Mouse (Mus musculus) ES-E14 (cell line): ENCODE measurements around the gene Nfasc. TPM values are rescaled to one million over a fixed set of nuclear protein-coding genes. Genes with fewer than 3 reads are reported as not detected.
A peak's percentile ranks its signal among the peaks of the same experiment; 100 is the strongest.

Experiments
- DNase-seq: peaks from one replicate; pipeline ENCODE4 v3.0.0-alpha.2; 2013; ENCODE audit warnings: low read depth, low spot score
- H3K27ac ChIP-seq: 2 replicates; pipeline ENCODE4 v1.5.1; 2012; ENCODE audit warnings: low read depth, mild to moderate bottlenecking, low read length, moderate library complexity, mixed read lengths; ENCODE audit not compliant: poor library complexity, insufficient read depth, severe bottlenecking
- H3K36me3 ChIP-seq: 2 replicates; pipeline ENCODE4 v1.6.1; 2012; ENCODE audit warnings: mild to moderate bottlenecking, low read length, moderate library complexity, mixed read lengths; ENCODE audit not compliant: control insufficient read depth, poor library complexity, insufficient read depth, severe bottlenecking
- H3K4me1 ChIP-seq, 2 experiments: fragments of 150-350 bp in 1 of 2; sonication (generic) in 1 of 2; 2 replicates each; pipeline ENCODE4 v1.6.1; 2012; ENCODE audit warnings: low read length in 2 of 2, mild to moderate bottlenecking in 1 of 2, mixed read lengths in 1 of 2; ENCODE audit not compliant: control insufficient read depth in 2 of 2, insufficient read depth in 2 of 2, poor library complexity in 1 of 2
- H3K4me3 ChIP-seq, 2 experiments: fragments of 150-350 bp in 1 of 2; sonication (generic) in 1 of 2; 2 replicates each; pipeline ENCODE4 v1.5.1; 2012; ENCODE audit warnings: low read length in 2 of 2, low read depth in 1 of 2, mild to moderate bottlenecking in 1 of 2, mixed read lengths in 1 of 2; ENCODE audit not compliant: insufficient read depth in 1 of 2, poor library complexity in 1 of 2, severe bottlenecking in 1 of 2
- H3K9ac ChIP-seq: 2 replicates; pipeline ENCODE4 v1.6.1; 2012; ENCODE audit warnings: low read depth, mild to moderate bottlenecking, low read length, mixed read lengths; ENCODE audit not compliant: poor library complexity, insufficient read depth, severe bottlenecking
- H3K9me3 ChIP-seq: fragments of 150-350 bp; sonication (generic); 2 replicates; pipeline ENCODE4 v1.6.1; 2012; ENCODE audit warnings: low read depth, mild to moderate bottlenecking, low read length; ENCODE audit not compliant: control insufficient read depth, insufficient read depth
- CHD2 ChIP-seq: IDR thresholded peaks from 2 replicates; pipeline ENCODE4 v1.6.1; 2014; ENCODE audit warnings: mild to moderate bottlenecking, low read depth, low read length, inconsistent platforms
- HCFC1 ChIP-seq: IDR thresholded peaks from 2 replicates; pipeline ENCODE4 v1.6.1; 2012; ENCODE audit warnings: low read length, inconsistent platforms, borderline replicate concordance; ENCODE audit not compliant: insufficient read depth
- MAFK ChIP-seq: IDR thresholded peaks from 2 replicates; pipeline ENCODE4 v1.6.1; 2014; ENCODE audit warnings: mild to moderate bottlenecking, low read depth, low read length, inconsistent platforms; ENCODE audit not compliant: insufficient read depth
- ZC3H11A ChIP-seq: IDR thresholded peaks from 2 replicates; pipeline ENCODE4 v1.6.1; 2012; ENCODE audit warnings: low read depth, mild to moderate bottlenecking, inconsistent platforms, low read length, borderline replicate concordance
- ZNF384 ChIP-seq: IDR thresholded peaks from 2 replicates; pipeline ENCODE4 v1.6.1; 2012; ENCODE audit warnings: low read depth, low read length, inconsistent platforms
- in situ Hi-C, 2 experiments: fragments of 600-800 bp; cut with MboI; formaldehyde crosslinking; loops; one replicate each; pipeline ENCODE4 v1.15.1; 2025; ENCODE audit warnings: low sequenced_read_pairs in 2 of 2, inconsistent platforms in 1 of 2; ENCODE audit not compliant: unreplicated experiment in 2 of 2
- total RNA-seq: library from RNA; depleted of rRNA; stranded (reverse); fragments of 300-350 nt; gene quantifications from 2 replicates; pipeline ENCODE4 v1.2.3, GENCODE M21; 2012

Gene Nfasc
- total RNA-seq, 1 experiment, result 8.9 TPM

DNA sequence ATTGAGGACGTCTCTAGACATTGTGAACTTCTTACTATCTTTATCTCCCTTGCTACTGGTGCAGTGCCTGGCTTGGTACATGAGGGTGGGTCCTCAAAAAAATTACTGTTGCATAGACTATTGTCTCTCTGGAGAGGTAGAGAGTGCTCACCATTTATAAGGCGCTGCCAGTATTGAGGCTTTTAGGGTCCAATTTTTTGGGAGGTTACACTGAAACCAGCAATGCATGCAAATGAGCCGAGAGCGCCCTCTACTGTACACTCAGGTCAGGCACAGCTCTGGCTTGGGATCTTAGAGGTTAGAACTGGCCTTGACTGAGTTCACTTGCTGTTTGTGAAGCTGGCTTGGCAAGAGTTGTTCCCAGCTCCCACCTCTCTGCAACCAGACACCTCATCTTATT lies 147.0 kb downstream of the Nfasc start:
- no peak overlapping the region for H3K9ac ChIP-seq
- H3K9me3 ChIP-seq, result no peaks in the 10 kb centered on the region
- in situ Hi-C loops, result loop anchor here (5.0 kb wide), 1 partner anchor 67 kb away; no protein-coding TSS in a partner anchor
- no peak overlapping the region for H3K27ac ChIP-seq
- no peaks in the 10 kb centered on the region for H3K36me3 ChIP-seq
- TF ChIP-seq ZNF384 (no peak), MAFK (0 out of 2 replicates have a peak, but pooled peaks have one; percentile 10), ZC3H11A (peak; percentile 80; the same call in 1 of the 2 replicates)
- peaks cover 0 to 3% of the 10 kb centered on the region in 2 experiments; a peak in 1 of 4 replicates for H3K4me1 ChIP-seq
- DNase-seq, result peak; percentile 71
- H3K4me3 ChIP-seq, result no peak overlapping the region

GRCm38 (mm10) chr1:132592145-132592544 lies 149.5 kb downstream of the Nfasc start:
- peaks cover 0 to 3% of the 10 kb centered on the region in 2 experiments; a peak in 1 of 4 replicates for H3K4me1 ChIP-seq
- no peaks in the 10 kb centered on the region for H3K36me3 ChIP-seq
- H3K9ac ChIP-seq, result no peak overlapping the region
- H3K27ac ChIP-seq, result no peak overlapping the region
- DNase-seq, result no peak
- in situ Hi-C loops, result loop anchor here (5.0 kb wide), 1 partner anchor 65 kb away; no protein-coding TSS in a partner anchor
- no peaks in the 10 kb centered on the region for H3K9me3 ChIP-seq
- TF ChIP-seq HCFC1 (no peak), CHD2 (no peak), MAFK (no peak), ZC3H11A (no peak), ZNF384 (no peak)
- no peak overlapping the region for H3K4me3 ChIP-seq

DNA sequence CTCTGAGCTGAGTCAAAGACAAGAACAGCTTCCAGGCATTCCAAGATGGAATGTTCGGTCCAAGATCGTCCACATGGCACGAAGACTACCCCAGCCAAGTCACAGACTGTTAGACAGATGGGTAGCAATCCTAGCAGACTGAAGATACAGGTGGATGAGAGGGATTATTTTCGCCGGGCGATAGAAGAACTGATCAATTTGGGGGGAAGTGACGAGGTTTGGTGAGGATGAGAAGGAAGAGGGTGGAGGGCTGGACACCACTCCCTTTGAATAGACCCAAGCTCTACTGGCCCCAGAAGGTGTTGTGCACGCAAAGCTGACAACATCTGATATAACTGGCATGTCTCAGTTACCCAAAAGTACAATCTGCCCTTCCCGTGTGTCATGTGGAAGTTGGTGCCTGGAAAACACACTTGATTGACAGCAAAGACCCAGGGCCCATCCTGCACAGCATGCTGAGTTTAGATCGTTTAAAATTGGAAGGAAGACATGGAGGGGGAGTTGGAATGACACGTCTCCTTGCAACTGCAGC lies 150.1 kb downstream of the Nfasc start:
- H3K9me3 ChIP-seq, result no peaks in the 10 kb centered on the region
- H3K9ac ChIP-seq, result no peak overlapping the region
- in situ Hi-C loops, result loop anchor here (5.0 kb wide), 1 partner anchor 64 kb away; no protein-coding TSS in a partner anchor
- H3K4me3 ChIP-seq, result no peak overlapping the region
- no peak for DNase-seq
- no peak overlapping the region for H3K27ac ChIP-seq
- peaks cover 0 to 8% of the 10 kb centered on the region in 2 experiments; a peak in 1 of 4 replicates for H3K4me1 ChIP-seq
- no peaks in the 10 kb centered on the region for H3K36me3 ChIP-seq
- no peak for TF ChIP-seq ZNF384
- TF ChIP-seq HCFC1, result no peak
- TF ChIP-seq ZC3H11A, result no peak
- TF ChIP-seq MAFK, result no peak
- TF ChIP-seq CHD2, result no peak

- in situ Hi-C loops, result no loop called here
- no peak overlapping the region for H3K9ac ChIP-seq
- H3K36me3 ChIP-seq, result no peaks in the 10 kb centered on the region
- TF ChIP-seq CHD2 (no peak), ZNF384 (no peak), MAFK (no peak), HCFC1 (no peak), ZC3H11A (no peak)
- DNase-seq, result no peak
- H3K27ac ChIP-seq, result no peak overlapping the region
- no peak overlapping the region for H3K4me3 ChIP-seq
- peaks cover 3 to 17% of the 10 kb centered on the region in 2 experiments; a peak in 2 of 4 replicates for H3K4me1 ChIP-seq
- no peaks in the 10 kb centered on the region for H3K9me3 ChIP-seq
Measured at GRCm38 (mm10) chr1:132586679-132587201, 154.9 kb downstream of the Nfasc start.
